9 mouse cellular contexts compared by ENCODE assay signal in the genomic region with DNA sequence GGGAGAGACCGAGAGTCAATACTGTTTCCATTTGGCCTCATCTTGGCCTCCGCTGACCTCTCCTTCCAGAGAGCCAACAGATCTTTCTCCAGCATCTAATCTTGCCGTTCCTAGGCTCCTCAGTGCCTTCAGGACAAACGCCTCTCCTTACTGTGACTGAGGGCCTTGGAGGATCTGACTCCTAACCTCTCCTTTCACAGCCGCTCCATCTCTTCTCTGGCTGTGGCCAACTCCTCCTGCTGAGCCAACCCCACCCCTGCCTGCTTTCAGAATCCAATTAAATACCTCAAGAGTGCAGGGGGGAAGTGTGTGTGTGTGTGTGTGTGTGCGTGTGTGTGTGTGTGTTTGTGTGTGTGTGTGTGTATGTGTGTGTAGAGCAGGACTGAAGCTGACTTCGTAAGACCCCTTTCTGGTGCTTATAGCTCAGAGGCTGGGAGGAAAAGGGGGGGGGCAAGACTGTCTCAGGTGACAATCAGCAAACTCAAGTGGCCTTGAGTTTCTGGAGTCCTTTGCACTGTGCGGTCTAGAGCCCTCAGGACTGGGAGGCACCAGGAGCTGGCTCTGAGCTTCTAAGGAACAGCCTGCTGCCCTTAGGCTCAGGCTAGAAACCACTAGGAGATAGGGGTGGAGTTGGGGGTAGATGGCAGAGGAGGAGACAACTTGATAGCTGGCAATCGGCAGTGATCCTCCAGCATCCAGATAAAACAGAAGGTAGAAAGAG. TPM values are rescaled to one million over a fixed set of nuclear protein-coding genes. Genes with fewer than 3 reads are reported as not detected.
DNase-seq lines count a peak whose midpoint lies in the region; ATAC-seq and TF ChIP-seq lines count a peak whose summit lies in the region.
"Had no signal": no experiment of that assay in that cellular context is flagged by ENCODE, and none has a peak within 500 bp of the region (broad histone marks: within the 10 kb centered on the region; RNA-seq: fewer than 3 reads in every experiment).

No protein-coding gene starts in this region.

- peaks cover 24% of the 10 kb centered on the region for H3K4me1 ChIP-seq in heart, embryonic 15.5 days (replicated peaks)
- H3K4me1 ChIP-seq in cortical plate, adult 2 months (ENCODE audit: control insufficient read depth, insufficient read depth, low read length), result peaks cover 11% of the 10 kb centered on the region
- peaks cover 14% of the 10 kb centered on the region for H3K4me1 ChIP-seq in kidney, postnatal 0 days (replicated peaks; ENCODE audit: insufficient read depth, low read length)
- peaks cover 17% of the 10 kb centered on the region for H3K4me1 ChIP-seq in midbrain, embryonic 16.5 days (ENCODE audit: control insufficient read depth, insufficient read depth, low read length)

- H3K27ac ChIP-seq in heart, embryonic 15.5 days, result peak overlapping the region; percentile 63
- H3K27ac ChIP-seq in cortical plate, adult 2 months (ENCODE audit: insufficient read depth, low read length), result peak overlapping the region; percentile 88
- H3K27ac ChIP-seq in kidney, postnatal 0 days, result peak overlapping the region; percentile 87
- peak overlapping the region; percentile 59 for H3K27ac ChIP-seq in midbrain, embryonic 16.5 days (ENCODE audit: low read length)

- peaks cover 19% of the 10 kb centered on the region for H3K27me3 ChIP-seq in heart, embryonic 15.5 days
- H3K27me3 ChIP-seq in kidney, postnatal 0 days (ENCODE audit: insufficient read depth, low read length), result no peaks in the 10 kb centered on the region
- H3K27me3 ChIP-seq in midbrain, embryonic 16.5 days (ENCODE audit: control insufficient read depth, insufficient read depth, low read depth, low read length), result no peaks in the 10 kb centered on the region

- H3K9ac ChIP-seq in heart, embryonic 15.5 days, result no peak overlapping the region
- no peak overlapping the region for H3K9ac ChIP-seq in kidney, postnatal 0 days (ENCODE audit: low read depth, low read length)
- H3K9ac ChIP-seq in midbrain, embryonic 16.5 days (ENCODE audit: low read depth, low read length), result peak overlapping the region; percentile 42; the same call in 1 of the 2 replicates

- TF ChIP-seq CTCF in cortical plate, adult 2 months (IDR thresholded peaks at IDR 0.05; ENCODE audit: extremely low read depth, insufficient read depth, low read length), result no peak
- no peak for TF ChIP-seq CTCF in kidney, postnatal 0 days (IDR thresholded peaks at IDR 0.05; ENCODE audit: low read depth)

- ATAC-seq in heart, embryonic 15.5 days (replicated peaks; ENCODE audit: insufficient number of reproducible peaks, insufficient read depth, low FRiP score, low read depth), result no peak
- ATAC-seq in kidney, postnatal 0 days (replicated peaks; ENCODE audit: low FRiP score, low read depth), result peak; percentile 45; the same call in 1 of the 2 replicates
- peak; percentile 27; the same call in 1 of the 2 replicates for ATAC-seq in midbrain, embryonic 16.5 days

- no peak overlapping the region for H3K4me3 ChIP-seq in heart, embryonic 15.5 days
- no peak overlapping the region for H3K4me3 ChIP-seq in cortical plate, adult 2 months (ENCODE audit: insufficient read depth, low read length)
- H3K4me3 ChIP-seq in kidney, postnatal 0 days (replicated peaks; ENCODE audit: low read depth, low read length), result no peak overlapping the region
- H3K4me3 ChIP-seq in midbrain, embryonic 16.5 days (ENCODE audit: low read depth, low read length), result no peak overlapping the region

- no peak for DNase-seq in heart, postnatal 4 days
- peak; percentile 84 for DNase-seq in kidney, postnatal 0 days (ENCODE audit: low spot score)
- no peak for DNase-seq in cerebellum, postnatal 14 days
- DNase-seq in layer of hippocampus, adult 9-11 months, result no peak
- no peak for DNase-seq in layer of hippocampus, postnatal 25 days (ENCODE audit: extremely low spot score in 1 of 2, low spot score in 1 of 2)

- WGBS in heart, embryonic 15.5 days, result 44% methylated on average over 9 of the region's 9 CpGs
- WGBS in kidney, postnatal 0 days, result 15% methylated on average over 9 of the region's 9 CpGs
- 26% methylated on average over 9 of the region's 9 CpGs for WGBS in midbrain, embryonic 16.5 days

- TF ChIP-seq POLR2A in cortical plate, adult 2 months (IDR thresholded peaks at IDR 0.05; ENCODE audit: extremely low read depth, insufficient read depth, low read length), result no peak

- H3K36me3 ChIP-seq in heart, embryonic 15.5 days, result no peaks in the 10 kb centered on the region
- no peaks in the 10 kb centered on the region for H3K36me3 ChIP-seq in kidney, postnatal 0 days (ENCODE audit: insufficient read depth, low read length)
- H3K36me3 ChIP-seq in midbrain, embryonic 16.5 days (ENCODE audit: control insufficient read depth, insufficient read depth, low read length), result no peaks in the 10 kb centered on the region
- H3K36me3 ChIP-seq: G1E had no signal

- H3K4me2 ChIP-seq in heart, embryonic 15.5 days, result peak overlapping the region; percentile 60; the same call in 1 of the 2 replicates
- H3K4me2 ChIP-seq in kidney, postnatal 0 days (ENCODE audit: low read length), result peak overlapping the region; percentile 53
- H3K4me2 ChIP-seq in midbrain, embryonic 16.5 days (ENCODE audit: low read length), result peak overlapping the region; percentile 21

- no peaks in the 10 kb centered on the region for H3K9me3 ChIP-seq in heart, embryonic 15.5 days (replicated peaks)
- no peaks in the 10 kb centered on the region for H3K9me3 ChIP-seq in kidney, postnatal 0 days (replicated peaks; ENCODE audit: low read length)
- H3K9me3 ChIP-seq in midbrain, embryonic 16.5 days (replicated peaks; ENCODE audit: control insufficient read depth, low read length, poor library complexity, severe bottlenecking), result no peaks in the 10 kb centered on the region
- H3K9me3 ChIP-seq: G1E had no signal

RNA-seq across cellular contexts. Expression of gene Kcnb1, which starts 59.7 kb away (rescaled TPM):
- 0.60 and 0.62 TPM in 2 replicates for polyA plus RNA-seq in heart, embryonic 15.5 days (2015; fragmentation: Nextera tagmentation; extraction: Ambion mirVana)
- total RNA-seq in heart, postnatal 4 days (2021), result 10 to 100 TPM; 22.5 to 26.9 TPM
- polyA plus RNA-seq in cortical plate, adult 2 months (2012; rRNA removed), result 63.5 and 68.7 TPM in 2 replicates
- polyA plus RNA-seq in kidney, postnatal 0 days (2015; fragmentation: Nextera tagmentation; extraction: Ambion mirVana), result 1.3 and 1.4 TPM in 2 replicates
- polyA plus RNA-seq in midbrain, embryonic 16.5 days (2015; fragmentation: Nextera tagmentation; extraction: Ambion mirVana), result 3.9 and 4.0 TPM in 2 replicates
- total RNA-seq in layer of hippocampus, postnatal 25 days (2021), result 100 to 1,000 TPM in 1 of 2 experiments, 10 to 100 TPM in 1; 86.5 to 103 TPM
- polyA plus RNA-seq: G1E had no signal

Comparison
In these comparisons a context has a peak if more than half of its experiments do, and no peak if none do; other contexts are left out.
1. RNA of gene Kcnb1, which starts 59.7 kb away (polyA plus RNA-seq): 63.5 to 68.7 TPM in cortical plate, adult 2 months; 3.9 to 4.0 TPM in midbrain, embryonic 16.5 days, 1.3 to 1.4 TPM in kidney, postnatal 0 days and 0.60 to 0.62 TPM in heart, embryonic 15.5 days; every median in the first group is over 10 times any median in the second.
2. Peak in every context shown above with its lines, with median percentiles within 50 percentile points of each other: H3K27ac ChIP-seq and H3K4me2 ChIP-seq.